In genomic region chr4:131046969-131047650, GRCm38 (mm10) we compare ENCODE assay signal across 20 mouse cellular contexts.
A peak's percentile ranks its signal among the peaks of the same experiment; 100 is the strongest.
DNase-seq lines count a peak whose midpoint lies in the region; ATAC-seq and TF ChIP-seq lines count a peak whose summit lies in the region.
"Had no signal": no experiment of that assay in that cellular context is flagged by ENCODE, and none has a peak within 500 bp of the region (broad histone marks: within the 10 kb centered on the region; RNA-seq: fewer than 3 reads in every experiment).

No protein-coding gene starts in this region.

- H3K9me3 ChIP-seq in forebrain, embryonic 14.5 days (replicated peaks; ENCODE audit: control insufficient read depth, low read length) = no peaks in the 10 kb centered on the region
- H3K9me3 ChIP-seq: hindbrain, embryonic 15.5 days; limb, embryonic 13.5 days; liver, embryonic 15.5 days; neural tube, embryonic 15.5 days had no signal

- H3K27ac ChIP-seq in forebrain, embryonic 14.5 days (ENCODE audit: low read depth, low read length) = peak overlapping the region; percentile 14; the same call in 1 of the 2 replicates
- peak overlapping the region; percentile 69 for H3K27ac ChIP-seq in left cerebral cortex, adult 2 months
- H3K27ac ChIP-seq: gastrocnemius, adult 2 months; hindbrain, embryonic 15.5 days; limb, embryonic 13.5 days; liver, embryonic 15.5 days; neural tube, embryonic 15.5 days had no signal

- H3K4me3 ChIP-seq in forebrain, embryonic 14.5 days (ENCODE audit: low read depth, low read length) = no peak overlapping the region
- no peak overlapping the region for H3K4me3 ChIP-seq in left cerebral cortex, adult 2 months
- H3K4me3 ChIP-seq: gastrocnemius, adult 2 months; hindbrain, embryonic 15.5 days; limb, embryonic 13.5 days; liver, embryonic 15.5 days; neural tube, embryonic 15.5 days had no signal

- no peaks in the 10 kb centered on the region for H3K36me3 ChIP-seq in forebrain, embryonic 14.5 days (ENCODE audit: control insufficient read depth, insufficient read depth, low read length)
- H3K36me3 ChIP-seq: hindbrain, embryonic 15.5 days; limb, embryonic 13.5 days; liver, embryonic 15.5 days; neural tube, embryonic 15.5 days had no signal

- H3K27me3 ChIP-seq in forebrain, embryonic 14.5 days (replicated peaks; ENCODE audit: control insufficient read depth, insufficient read depth, low read length) = no peaks in the 10 kb centered on the region
- H3K27me3 ChIP-seq: hindbrain, embryonic 15.5 days; limb, embryonic 13.5 days; liver, embryonic 15.5 days; neural tube, embryonic 15.5 days had no signal

- peaks cover 10% of the 10 kb centered on the region for H3K4me1 ChIP-seq in forebrain, embryonic 14.5 days (ENCODE audit: control insufficient read depth, insufficient read depth, low read length)
- H3K4me1 ChIP-seq: limb, embryonic 13.5 days; liver, embryonic 15.5 days had no signal

- H3K9ac ChIP-seq in forebrain, embryonic 14.5 days (ENCODE audit: low read length) = no peak overlapping the region
- H3K9ac ChIP-seq: hindbrain, embryonic 15.5 days; limb, embryonic 13.5 days; liver, embryonic 15.5 days; neural tube, embryonic 15.5 days had no signal

- 59% methylated on average over 12 of the region's 12 CpGs for WGBS in forebrain, embryonic 14.5 days

- ATAC-seq in forebrain, embryonic 14.5 days = 0 out of 2 replicates have a peak, but pooled peaks have one; percentile 10

- no peak overlapping the region for H3K4me2 ChIP-seq in forebrain, embryonic 14.5 days (ENCODE audit: low read length)
- H3K4me2 ChIP-seq: hindbrain, embryonic 15.5 days; limb, embryonic 13.5 days; liver, embryonic 15.5 days; neural tube, embryonic 15.5 days had no signal

- TF ChIP-seq CTCF in left cerebral cortex, adult 2 months (IDR thresholded peaks at IDR 0.05) = no peak

- peak; percentile 18 to 30 for DNase-seq in layer of hippocampus, adult 8-10 months (ENCODE audit: low spot score in 2 of 2)
- DNase-seq in layer of hippocampus, postnatal 10 days (ENCODE audit: low spot score in 2 of 2) = no peak
- DNase-seq in forebrain, embryonic 14.5 days (ENCODE audit: low spot score) = peak; percentile 61
- peak; percentile 40 to 51 for DNase-seq in left cerebral cortex, adult 2 months (ENCODE audit: extremely low spot score in 1 of 2, low spot score in 2 of 2)
- peak; percentile 50 for DNase-seq in right cerebral cortex, postnatal 25 days
- no peak for DNase-seq in adrenal gland, postnatal 10 days
- DNase-seq in ovary, postnatal 36 days (ENCODE audit: low spot score) = no peak
- no peak for DNase-seq in cerebellum, postnatal 4 days (ENCODE audit: low spot score in 2 of 2)
- DNase-seq: adrenal gland, adult 8-10 months; cerebellum, adult 9-11 months; gastrocnemius, adult 2 months; heart, adult 18-20 months; kidney, adult 2 months; kidney, postnatal 36 days; lung, postnatal 10 days; retina, postnatal 1 day had no signal

- intact Hi-C loops in left cerebral cortex, adult 2 months (cut with DNase I) = no loop called here

Comparison
In these comparisons a context has a peak if more than half of its experiments do, and no peak if none do; other contexts are left out.
1. DNase-seq: peak in layer of hippocampus, adult 8-10 months (2 of 2), forebrain, embryonic 14.5 days (single experiment), left cerebral cortex, adult 2 months (2 of 2) and right cerebral cortex, postnatal 25 days (single experiment); none in layer of hippocampus, postnatal 10 days (0 of 2), adrenal gland, postnatal 10 days (single experiment), ovary, postnatal 36 days (single experiment) and cerebellum, postnatal 4 days (0 of 2).